Mouse (Mus musculus): ENCODE results near the gene Tbx6. TPM values are rescaled to one million over a fixed set of nuclear protein-coding genes. Genes with fewer than 3 reads are reported as not detected.

Gene Tbx6
- polyA plus RNA-seq, 1 experiment from 2014 or later, result 0.53 TPM

Other genes starting within 250 kb of the Tbx6 start
- gene Eif3c, start 215.1 kb upstream of the Tbx6 start, polyA plus RNA-seq (2016; fragmentation: Nextera tagmentation; extraction: Ambion mirVana), result 230 and 241 TPM in 2 replicates
- 0.29 and 0.51 TPM in 2 replicates for gene Apobr, start 196.5 kb upstream of the Tbx6 start, polyA plus RNA-seq (2016; fragmentation: Nextera tagmentation; extraction: Ambion mirVana)
- gene Cln3, start 195.7 kb upstream of the Tbx6 start, polyA plus RNA-seq (2016; fragmentation: Nextera tagmentation; extraction: Ambion mirVana), result 27.0 and 27.8 TPM in 2 replicates
- gene Il27, start 186.5 kb upstream of the Tbx6 start, polyA plus RNA-seq (2016; fragmentation: Nextera tagmentation; extraction: Ambion mirVana), result not detected in 2 replicates
- gene Nupr1, start 150.6 kb upstream of the Tbx6 start, polyA plus RNA-seq (2016; fragmentation: Nextera tagmentation; extraction: Ambion mirVana), result 0.45 and 0.78 TPM in 2 replicates
- gene Sgf29, start 132.2 kb upstream of the Tbx6 start, polyA plus RNA-seq (2016; fragmentation: Nextera tagmentation; extraction: Ambion mirVana), result 69.0 and 69.2 TPM in 2 replicates
- 0.11 and 0.49 TPM in 2 replicates for gene Sult1a1, start 105.1 kb upstream of the Tbx6 start, polyA plus RNA-seq (2016; fragmentation: Nextera tagmentation; extraction: Ambion mirVana)
- gene Bola2, start 86.1 kb upstream of the Tbx6 start, polyA plus RNA-seq (2016; fragmentation: Nextera tagmentation; extraction: Ambion mirVana), result 177 and 237 TPM in 2 replicates
- gene Slx1b, start 85.7 kb upstream of the Tbx6 start, polyA plus RNA-seq (2016; fragmentation: Nextera tagmentation; extraction: Ambion mirVana), result 12.6 and 14.8 TPM in 2 replicates
- 28.9 and 37.8 TPM in 2 replicates for gene Coro1a, start 73.7 kb upstream of the Tbx6 start, polyA plus RNA-seq (2016; fragmentation: Nextera tagmentation; extraction: Ambion mirVana)
- 47.3 and 55.9 TPM in 2 replicates for gene Mapk3, start 21.9 kb upstream of the Tbx6 start, polyA plus RNA-seq (2016; fragmentation: Nextera tagmentation; extraction: Ambion mirVana)
- 0.83 and 1.5 TPM in 2 replicates for gene Gdpd3, start 15.1 kb upstream of the Tbx6 start, polyA plus RNA-seq (2016; fragmentation: Nextera tagmentation; extraction: Ambion mirVana)
- 51.7 and 84.9 TPM in 2 replicates for gene Ypel3, start 4.5 kb upstream of the Tbx6 start, polyA plus RNA-seq (2016; fragmentation: Nextera tagmentation; extraction: Ambion mirVana)
- gene Ppp4c, start 11.0 kb downstream of the Tbx6 start, polyA plus RNA-seq (2016; fragmentation: Nextera tagmentation; extraction: Ambion mirVana), result 450 and 462 TPM in 2 replicates
- gene Fam57b, start 16.2 kb downstream of the Tbx6 start, polyA plus RNA-seq (2016; fragmentation: Nextera tagmentation; extraction: Ambion mirVana), result 0.20 and 0.21 TPM in 2 replicates
- not detected in 2 replicates for gene 4930451I11Rik, start 50.2 kb downstream of the Tbx6 start, polyA plus RNA-seq (2016; fragmentation: Nextera tagmentation; extraction: Ambion mirVana)
- gene Doc2a, start 65.9 kb downstream of the Tbx6 start, polyA plus RNA-seq (2016; fragmentation: Nextera tagmentation; extraction: Ambion mirVana), result 1.0 and 1.9 TPM in 2 replicates
- gene Hirip3, start 80.5 kb downstream of the Tbx6 start, polyA plus RNA-seq (2016; fragmentation: Nextera tagmentation; extraction: Ambion mirVana), result 51.9 and 57.2 TPM in 2 replicates
- gene Ino80e, start 80.9 kb downstream of the Tbx6 start, polyA plus RNA-seq (2016; fragmentation: Nextera tagmentation; extraction: Ambion mirVana), result 117 and 131 TPM in 2 replicates
- gene Taok2, start 103.2 kb downstream of the Tbx6 start, polyA plus RNA-seq (2016; fragmentation: Nextera tagmentation; extraction: Ambion mirVana), result 48.5 and 56.4 TPM in 2 replicates
- 15.6 and 16.6 TPM in 2 replicates for gene Tmem219, start 141.4 kb downstream of the Tbx6 start, polyA plus RNA-seq (2016; fragmentation: Nextera tagmentation; extraction: Ambion mirVana)
- gene Kctd13, start 147.4 kb downstream of the Tbx6 start, polyA plus RNA-seq (2016; fragmentation: Nextera tagmentation; extraction: Ambion mirVana), result 19.5 and 20.3 TPM in 2 replicates
- 0.11 TPM in 1 of 2 replicates, not detected in the other for gene Asphd1, start 168.1 kb downstream of the Tbx6 start, polyA plus RNA-seq (2016; fragmentation: Nextera tagmentation; extraction: Ambion mirVana)
- gene Sez6l2, start 169.1 kb downstream of the Tbx6 start, polyA plus RNA-seq (2016; fragmentation: Nextera tagmentation; extraction: Ambion mirVana), result 0.10 and 0.20 TPM in 2 replicates
- gene Cdipt, start 194.4 kb downstream of the Tbx6 start, polyA plus RNA-seq (2016; fragmentation: Nextera tagmentation; extraction: Ambion mirVana), result 89.4 and 99.5 TPM in 2 replicates
- gene Cdiptos, start 194.6 kb downstream of the Tbx6 start, polyA plus RNA-seq (2016; fragmentation: Nextera tagmentation; extraction: Ambion mirVana), result 0.81 and 1.0 TPM in 2 replicates
- 3.3 and 4.0 TPM in 2 replicates for gene Mvp, start 233.1 kb downstream of the Tbx6 start, polyA plus RNA-seq (2016; fragmentation: Nextera tagmentation; extraction: Ambion mirVana)
- gene Pagr1b, start 235.0 kb downstream of the Tbx6 start, polyA plus RNA-seq (2016; fragmentation: Nextera tagmentation; extraction: Ambion mirVana), result 0.90 TPM in 1 of 2 replicates, not detected in the other
- 88.5 and 95.0 TPM in 2 replicates for gene Pagr1a, start 235.9 kb downstream of the Tbx6 start, polyA plus RNA-seq (2016; fragmentation: Nextera tagmentation; extraction: Ambion mirVana)
- gene Gm42742, start 239.6 kb downstream of the Tbx6 start, polyA plus RNA-seq (2016; fragmentation: Nextera tagmentation; extraction: Ambion mirVana), result 30.8 and 44.7 TPM in 2 replicates
- 2.9 and 4.4 TPM in 2 replicates for gene Prrt2, start 239.7 kb downstream of the Tbx6 start, polyA plus RNA-seq (2016; fragmentation: Nextera tagmentation; extraction: Ambion mirVana)
- 86.0 and 88.1 TPM in 2 replicates for gene Maz, start 245.6 kb downstream of the Tbx6 start, polyA plus RNA-seq (2016; fragmentation: Nextera tagmentation; extraction: Ambion mirVana)